Mouse (Mus musculus): ENCODE measurements around the gene Gm10277. TPM values are rescaled to one million over a fixed set of nuclear protein-coding genes. Genes with fewer than 3 reads are reported as not detected.

The Gm10277 gene
- total and polyA plus RNA-seq, 2 experiments from 2014 or later, result 1.0 TPM; not detected in 1

- no peak overlapping the region for H3K4me2 ChIP-seq (ENCODE audit: low read depth, low read length, poor library complexity, severe bottlenecking)
- no peak for TF ChIP-seq CTCF (IDR thresholded peaks at IDR 0.05)
- no peak overlapping the region for H3K27ac ChIP-seq (ENCODE audit: low read depth, low read length)
- DNase-seq (ENCODE audit: low spot score) (no peak), ATAC-seq (ENCODE audit: low FRiP score) (no peak)
- WGBS, result 51% methylated on average over 9 of the region's 9 CpGs
- no peak overlapping the region for H3K4me3 ChIP-seq (ENCODE audit: low read depth, low read length)
- H3K27me3 ChIP-seq (ENCODE audit: insufficient read depth, low read length), result no peaks in the 10 kb centered on the region
- peaks cover 18% of the 10 kb centered on the region for H3K36me3 ChIP-seq (ENCODE audit: insufficient read depth, low read length)
- H3K9me3 ChIP-seq (ENCODE audit: low read length), result no peaks in the 10 kb centered on the region
- H3K9ac ChIP-seq (replicated peaks; ENCODE audit: low read length, poor library complexity, severe bottlenecking), result no peak overlapping the region
- H3K4me1 ChIP-seq (ENCODE audit: insufficient read depth, low read length), result no peaks in the 10 kb centered on the region
Observed at GRCm38 (mm10) chr11:77775701-77776400, 11.7 kb downstream of the Gm10277 start.

DNA sequence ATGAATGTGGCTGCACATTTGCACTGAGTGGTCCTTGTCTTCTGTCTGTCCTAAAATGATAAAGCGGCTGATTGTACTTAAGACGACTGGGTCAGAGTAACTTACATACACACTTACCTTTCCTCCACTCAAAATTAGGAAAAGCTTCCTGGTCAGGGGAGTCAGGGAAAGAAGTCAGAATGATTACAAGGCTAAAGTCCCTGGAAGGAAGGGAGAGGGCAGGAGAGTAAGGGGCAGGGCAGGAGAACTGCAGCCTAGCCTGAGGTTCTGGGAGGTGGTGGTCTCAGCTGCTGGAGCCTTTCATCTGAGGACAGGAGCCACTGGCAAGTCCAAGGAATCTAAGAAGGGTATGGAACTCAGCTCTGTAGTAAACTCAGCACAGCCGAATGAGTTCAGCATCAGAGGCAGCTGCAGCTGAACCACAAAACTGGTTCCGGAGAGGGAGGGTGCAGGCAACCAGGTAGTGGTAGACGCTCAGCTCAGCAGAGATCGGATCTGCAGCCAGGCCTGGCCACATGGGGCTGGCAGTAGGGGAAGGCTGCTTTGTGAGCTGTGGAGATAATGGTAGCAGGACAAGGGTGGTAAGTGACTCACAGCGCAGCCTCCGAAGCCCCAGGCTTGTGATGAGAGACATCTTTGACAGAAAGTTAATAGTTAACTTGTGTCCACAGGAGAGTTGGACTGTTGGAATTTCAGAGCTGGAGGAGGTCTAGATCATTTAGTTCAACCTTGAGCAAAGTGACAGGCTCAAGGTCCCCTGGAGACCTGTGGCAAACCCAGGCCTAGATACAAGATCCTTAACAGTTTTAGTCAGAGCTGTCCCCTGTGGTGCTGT, 15.5 kb downstream of the Gm10277 start:
- no peaks in the 10 kb centered on the region for H3K27me3 ChIP-seq (ENCODE audit: insufficient read depth, low read length)
- ATAC-seq (ENCODE audit: low FRiP score) (no peak), DNase-seq (ENCODE audit: low spot score) (no peak)
- no peak overlapping the region for H3K9ac ChIP-seq (replicated peaks; ENCODE audit: low read length, poor library complexity, severe bottlenecking)
- H3K4me2 ChIP-seq (ENCODE audit: low read depth, low read length, poor library complexity, severe bottlenecking), result no peak overlapping the region
- WGBS, result 78% methylated on average over 8 of the region's 8 CpGs
- H3K27ac ChIP-seq (ENCODE audit: low read depth, low read length), result no peak overlapping the region
- no peaks in the 10 kb centered on the region for H3K4me1 ChIP-seq (ENCODE audit: insufficient read depth, low read length)
- no peaks in the 10 kb centered on the region for H3K9me3 ChIP-seq (ENCODE audit: low read length)
- TF ChIP-seq CTCF (IDR thresholded peaks at IDR 0.05), result no peak
- no peaks in the 10 kb centered on the region; the same call in 1 of the 2 replicates for H3K36me3 ChIP-seq (ENCODE audit: insufficient read depth, low read length)
- no peak overlapping the region for H3K4me3 ChIP-seq (ENCODE audit: low read depth, low read length)

- Histone ChIP-seq H3K27me3 (ENCODE audit: insufficient read depth, low read length) (no peaks in the 10 kb centered on the region), H3K9me3 (ENCODE audit: low read length) (no peaks in the 10 kb centered on the region), H3K4me2 (ENCODE audit: low read depth, low read length, poor library complexity, severe bottlenecking) (no peak overlapping the region), H3K4me3 (ENCODE audit: low read depth, low read length) (no peak overlapping the region), H3K9ac (replicated peaks; ENCODE audit: low read length, poor library complexity, severe bottlenecking) (no peak overlapping the region), H3K36me3 (ENCODE audit: insufficient read depth, low read length) (no peaks in the 10 kb centered on the region), H3K27ac (ENCODE audit: low read depth, low read length) (no peak overlapping the region), H3K4me1 (ENCODE audit: insufficient read depth, low read length) (peaks cover 5% of the 10 kb centered on the region; the same call in 1 of the 2 replicates)
- DNase-seq (ENCODE audit: low spot score) (no peak), ATAC-seq (ENCODE audit: low FRiP score) (no peak)
- TF ChIP-seq CTCF (IDR thresholded peaks at IDR 0.05), result no peak
- 87% methylated on average over 8 of the region's 8 CpGs for WGBS
Observed at GRCm38 (mm10) chr11:77770346-77770745, 17.2 kb downstream of the Gm10277 start.

- Histone ChIP-seq H3K4me2 (ENCODE audit: low read depth, low read length, poor library complexity, severe bottlenecking) (no peak overlapping the region), H3K4me3 (ENCODE audit: low read depth, low read length) (no peak overlapping the region), H3K9me3 (ENCODE audit: low read length) (no peaks in the 10 kb centered on the region), H3K27ac (ENCODE audit: low read depth, low read length) (no peak overlapping the region), H3K27me3 (ENCODE audit: insufficient read depth, low read length) (no peaks in the 10 kb centered on the region), H3K9ac (replicated peaks; ENCODE audit: low read length, poor library complexity, severe bottlenecking) (no peak overlapping the region), H3K4me1 (ENCODE audit: insufficient read depth, low read length) (peaks cover 12% of the 10 kb centered on the region), H3K36me3 (ENCODE audit: insufficient read depth, low read length) (no peaks in the 10 kb centered on the region)
- DNase-seq (ENCODE audit: low spot score) (no peak), ATAC-seq (ENCODE audit: low FRiP score) (no peak)
- no peak for TF ChIP-seq CTCF (IDR thresholded peaks at IDR 0.05)
- 83% methylated on average over 4 of the region's 4 CpGs for WGBS
Observed at GRCm38 (mm10) chr11:77769496-77769895, 18.1 kb downstream of the Gm10277 start.

GRCm38 (mm10) chr11:77766351-77767001, 21.1 kb downstream of the Gm10277 start:
- peak; percentile 45 for DNase-seq (ENCODE audit: low spot score)
- H3K4me3 ChIP-seq (ENCODE audit: low read depth, low read length), result peak overlapping the region; percentile 32
- H3K4me2 ChIP-seq (ENCODE audit: low read depth, low read length, poor library complexity, severe bottlenecking), result peak overlapping the region; percentile 79
- H3K27ac ChIP-seq (ENCODE audit: low read depth, low read length), result no peak overlapping the region
- H3K9ac ChIP-seq (replicated peaks; ENCODE audit: low read length, poor library complexity, severe bottlenecking), result peak overlapping the region; percentile 50
- peak; percentile 63 for TF ChIP-seq CTCF (IDR thresholded peaks at IDR 0.05)
- no peak for ATAC-seq (ENCODE audit: low FRiP score)
- H3K9me3 ChIP-seq (ENCODE audit: low read length), result no peaks in the 10 kb centered on the region
- WGBS, result 4% methylated on average over 35 of the region's 35 CpGs
- H3K36me3 ChIP-seq (ENCODE audit: insufficient read depth, low read length), result no peaks in the 10 kb centered on the region
- peaks cover 16% of the 10 kb centered on the region for H3K4me1 ChIP-seq (ENCODE audit: insufficient read depth, low read length)
- no peaks in the 10 kb centered on the region for H3K27me3 ChIP-seq (ENCODE audit: insufficient read depth, low read length)

All from midbrain, postnatal 0 days (tissue).